Mouse (Mus musculus): ENCODE data around the gene Rassf3. TPM values are rescaled to one million over a fixed set of nuclear protein-coding genes. Genes with fewer than 3 reads are reported as not detected.

The Rassf3 gene
- polyA plus RNA-seq, 1 experiment from 2014 or later, result 6.0 TPM

- no peak for DNase-seq (ENCODE audit: low spot score, missing footprints)
- Histone ChIP-seq H3K27me3 (ENCODE audit: control insufficient read depth, insufficient read depth, low read length) (no peaks in the 10 kb centered on the region), H3K27ac (ENCODE audit: low read depth, low read length) (no peak overlapping the region), H3K4me1 (ENCODE audit: control insufficient read depth, insufficient read depth, low read length) (peaks cover 8% of the 10 kb centered on the region), H3K4me3 (ENCODE audit: low read depth, low read length) (no peak overlapping the region), H3K36me3 (ENCODE audit: control insufficient read depth, insufficient read depth, low read length) (no peaks in the 10 kb centered on the region), H3K9ac (ENCODE audit: low read length) (no peak overlapping the region), H3K9me3 (ENCODE audit: control insufficient read depth, low read length) (no peaks in the 10 kb centered on the region), H3K4me2 (no peak overlapping the region)
- 44% methylated on average over 16 of the region's 16 CpGs for WGBS
- no peak for ATAC-seq (ENCODE audit: low FRiP score)
These were observed 52.4 kb downstream of the Rassf3 start for GRCm38 (mm10) chr10:121423541-121424349.

- Histone ChIP-seq H3K9me3 (ENCODE audit: control insufficient read depth, low read length) (no peaks in the 10 kb centered on the region), H3K36me3 (ENCODE audit: control insufficient read depth, insufficient read depth, low read length) (no peaks in the 10 kb centered on the region), H3K4me1 (ENCODE audit: control insufficient read depth, insufficient read depth, low read length) (peaks cover 8% of the 10 kb centered on the region), H3K4me2 (no peak overlapping the region), H3K9ac (ENCODE audit: low read length) (no peak overlapping the region), H3K27me3 (ENCODE audit: control insufficient read depth, insufficient read depth, low read length) (no peaks in the 10 kb centered on the region), H3K27ac (ENCODE audit: low read depth, low read length) (no peak overlapping the region), H3K4me3 (ENCODE audit: low read depth, low read length) (no peak overlapping the region)
- no peak for ATAC-seq (ENCODE audit: low FRiP score)
- 94% methylated on average over 6 of the region's 6 CpGs for WGBS
- DNase-seq (ENCODE audit: low spot score, missing footprints), result no peak
These were observed 53.9 kb downstream of the Rassf3 start for GRCm38 (mm10) chr10:121422294-121422693.

GRCm38 (mm10) chr10:121421657-121422290, 54.4 kb downstream of the Rassf3 start:
- H3K9ac ChIP-seq (ENCODE audit: low read length), result no peak overlapping the region
- H3K36me3 ChIP-seq (ENCODE audit: control insufficient read depth, insufficient read depth, low read length), result no peaks in the 10 kb centered on the region
- peaks cover 8% of the 10 kb centered on the region for H3K4me1 ChIP-seq (ENCODE audit: control insufficient read depth, insufficient read depth, low read length)
- no peak for DNase-seq (ENCODE audit: low spot score, missing footprints)
- H3K27me3 ChIP-seq (ENCODE audit: control insufficient read depth, insufficient read depth, low read length), result no peaks in the 10 kb centered on the region
- H3K27ac ChIP-seq (ENCODE audit: low read depth, low read length), result no peak overlapping the region
- no peak overlapping the region for H3K4me2 ChIP-seq
- no peaks in the 10 kb centered on the region for H3K9me3 ChIP-seq (ENCODE audit: control insufficient read depth, low read length)
- no peak overlapping the region for H3K4me3 ChIP-seq (ENCODE audit: low read depth, low read length)
- ATAC-seq (ENCODE audit: low FRiP score), result no peak
- 95% methylated on average over 11 of the region's 11 CpGs for WGBS

- Histone ChIP-seq H3K4me2 (no peak overlapping the region), H3K9me3 (ENCODE audit: control insufficient read depth, low read length) (no peaks in the 10 kb centered on the region), H3K9ac (ENCODE audit: low read length) (no peak overlapping the region), H3K4me1 (ENCODE audit: control insufficient read depth, insufficient read depth, low read length) (peaks cover 8% of the 10 kb centered on the region), H3K27ac (ENCODE audit: low read depth, low read length) (no peak overlapping the region), H3K27me3 (ENCODE audit: control insufficient read depth, insufficient read depth, low read length) (no peaks in the 10 kb centered on the region), H3K36me3 (ENCODE audit: control insufficient read depth, insufficient read depth, low read length) (no peaks in the 10 kb centered on the region), H3K4me3 (ENCODE audit: low read depth, low read length) (no peak overlapping the region)
- 92% methylated on average over 9 of the region's 9 CpGs for WGBS
- DNase-seq (ENCODE audit: low spot score, missing footprints) (no peak), ATAC-seq (ENCODE audit: low FRiP score) (no peak)
These were observed 55.1 kb downstream of the Rassf3 start for GRCm38 (mm10) chr10:121421023-121421422.

- Histone ChIP-seq H3K27ac (ENCODE audit: low read depth, low read length) (no peak overlapping the region), H3K4me2 (no peak overlapping the region), H3K4me1 (ENCODE audit: control insufficient read depth, insufficient read depth, low read length) (peaks cover 8% of the 10 kb centered on the region), H3K27me3 (ENCODE audit: control insufficient read depth, insufficient read depth, low read length) (no peaks in the 10 kb centered on the region), H3K4me3 (ENCODE audit: low read depth, low read length) (no peak overlapping the region), H3K36me3 (ENCODE audit: control insufficient read depth, insufficient read depth, low read length) (no peaks in the 10 kb centered on the region), H3K9ac (ENCODE audit: low read length) (no peak overlapping the region), H3K9me3 (ENCODE audit: control insufficient read depth, low read length) (no peaks in the 10 kb centered on the region)
- WGBS, result 75% methylated on average over 22 of the region's 22 CpGs
- ATAC-seq (ENCODE audit: low FRiP score) (peak; percentile 42), DNase-seq (ENCODE audit: low spot score, missing footprints) (no peak)
These were observed 56.3 kb downstream of the Rassf3 start for GRCm38 (mm10) chr10:121419640-121420470.

- ATAC-seq (ENCODE audit: low FRiP score) (0 out of 2 replicates have a peak, but pooled peaks have one; percentile 10), DNase-seq (ENCODE audit: low spot score, missing footprints) (no peak)
- Histone ChIP-seq H3K27ac (ENCODE audit: low read depth, low read length) (no peak overlapping the region), H3K4me2 (no peak overlapping the region), H3K9me3 (ENCODE audit: control insufficient read depth, low read length) (no peaks in the 10 kb centered on the region), H3K4me1 (ENCODE audit: control insufficient read depth, insufficient read depth, low read length) (peaks cover 7% of the 10 kb centered on the region), H3K9ac (ENCODE audit: low read length) (no peak overlapping the region), H3K27me3 (ENCODE audit: control insufficient read depth, insufficient read depth, low read length) (no peaks in the 10 kb centered on the region), H3K4me3 (ENCODE audit: low read depth, low read length) (no peak overlapping the region), H3K36me3 (ENCODE audit: control insufficient read depth, insufficient read depth, low read length) (no peaks in the 10 kb centered on the region)
- 78% methylated on average over 14 of the region's 14 CpGs for WGBS
These were observed 57.3 kb downstream of the Rassf3 start for GRCm38 (mm10) chr10:121418835-121419234.

GRCm38 (mm10) chr10:121414127-121414526, 62.0 kb downstream of the Rassf3 start:
- Histone ChIP-seq H3K4me3 (ENCODE audit: low read depth, low read length) (no peak overlapping the region), H3K27ac (ENCODE audit: low read depth, low read length) (no peak overlapping the region), H3K27me3 (ENCODE audit: control insufficient read depth, insufficient read depth, low read length) (no peaks in the 10 kb centered on the region), H3K9ac (ENCODE audit: low read length) (no peak overlapping the region), H3K4me1 (ENCODE audit: control insufficient read depth, insufficient read depth, low read length) (no peaks in the 10 kb centered on the region), H3K9me3 (ENCODE audit: control insufficient read depth, low read length) (no peaks in the 10 kb centered on the region), H3K36me3 (ENCODE audit: control insufficient read depth, insufficient read depth, low read length) (no peaks in the 10 kb centered on the region), H3K4me2 (no peak overlapping the region)
- 91% methylated on average over 13 of the region's 13 CpGs for WGBS
- no peak for ATAC-seq (ENCODE audit: low FRiP score)
- DNase-seq (ENCODE audit: low spot score, missing footprints), result no peak

GRCm38 (mm10) chr10:121412824-121413223, 63.3 kb downstream of the Rassf3 start:
- Histone ChIP-seq H3K9ac (ENCODE audit: low read length) (no peak overlapping the region), H3K9me3 (ENCODE audit: control insufficient read depth, low read length) (no peaks in the 10 kb centered on the region), H3K4me1 (ENCODE audit: control insufficient read depth, insufficient read depth, low read length) (no peaks in the 10 kb centered on the region), H3K36me3 (ENCODE audit: control insufficient read depth, insufficient read depth, low read length) (no peaks in the 10 kb centered on the region), H3K27me3 (ENCODE audit: control insufficient read depth, insufficient read depth, low read length) (no peaks in the 10 kb centered on the region), H3K27ac (ENCODE audit: low read depth, low read length) (no peak overlapping the region), H3K4me2 (no peak overlapping the region), H3K4me3 (ENCODE audit: low read depth, low read length) (no peak overlapping the region)
- WGBS, result 89% methylated on average over 17 of the region's 17 CpGs
- ATAC-seq (ENCODE audit: low FRiP score) (no peak), DNase-seq (ENCODE audit: low spot score, missing footprints) (no peak)

Data from midbrain, embryonic 11.5 days (tissue).